Mouse (Mus musculus) CH12.LX (cell line): ENCODE data around the gene Commd1. TPM values are rescaled to one million over a fixed set of nuclear protein-coding genes. Genes with fewer than 3 reads are reported as not detected.

ENCODE experiments used
- DNase-seq: peaks from one replicate; pipeline ENCODE4 v3.0.0-alpha.2; 2013; ENCODE audit errors: extremely low read depth
- H3K27ac ChIP-seq: 2 replicates; pipeline ENCODE4 v1.5.1; 2012; ENCODE audit warnings: low read depth, mild to moderate bottlenecking, control low read depth, moderate library complexity; ENCODE audit not compliant: insufficient read depth
- H3K27me3 ChIP-seq: replicated peaks from 2 replicates; pipeline ENCODE3; 2012; ENCODE audit warnings: inconsistent platforms
- H3K36me3 ChIP-seq, 2 experiments: replicated peaks in 1 of 2; 2 replicates each; pipeline versions ENCODE3 to v1.6.1; 2012; ENCODE audit warnings: inconsistent platforms in 1 of 2, low read length in 1 of 2, mild to moderate bottlenecking in 1 of 2, mixed read lengths in 1 of 2, moderate library complexity in 1 of 2; ENCODE audit not compliant: control insufficient read depth in 1 of 2, insufficient read depth in 1 of 2
- H3K4me1 ChIP-seq, 2 experiments: 2 replicates each; pipeline ENCODE4 v1.6.1; 2012; ENCODE audit warnings: inconsistent platforms in 1 of 2, moderate library complexity in 1 of 2; ENCODE audit not compliant: insufficient read depth in 2 of 2, control insufficient read depth in 1 of 2
- H3K4me2 ChIP-seq: 2 replicates; pipeline ENCODE4 v1.6.1; 2012; ENCODE audit warnings: low read depth, mild to moderate bottlenecking, control low read depth; ENCODE audit not compliant: poor library complexity, insufficient read depth, severe bottlenecking
- H3K4me3 ChIP-seq, 3 experiments: fragments of 150-350 bp in 1 of 3; sonication (generic) in 1 of 3; replicated peaks in 1 of 3; 2 replicates each; pipeline versions ENCODE3 to v1.5.1; 2011 to 2012; ENCODE audit warnings: low read depth in 2 of 3, low read length in 2 of 3, mild to moderate bottlenecking in 2 of 3, moderate library complexity in 2 of 3, control low read depth in 1 of 3, improper control_type of control experiment in 1 of 3, inconsistent platforms in 1 of 3, mixed read lengths in 1 of 3; ENCODE audit not compliant: poor library complexity in 1 of 3
- H3K79me2 ChIP-seq: replicated peaks from 2 replicates; pipeline ENCODE4 v1.6.1; 2012; ENCODE audit warnings: mild to moderate bottlenecking, moderate library complexity; ENCODE audit not compliant: control insufficient read depth, poor library complexity, insufficient read depth, severe bottlenecking; ENCODE audit errors: extremely low read depth
- H3K9ac ChIP-seq: 2 replicates; pipeline ENCODE4 v1.6.1; 2012; ENCODE audit warnings: low read depth, mild to moderate bottlenecking, control low read depth, moderate library complexity; ENCODE audit not compliant: insufficient read depth
- H3K9me3 ChIP-seq: replicated peaks from 2 replicates; pipeline ENCODE3; 2012; ENCODE audit warnings: low read length, inconsistent platforms, mixed read lengths
- BHLHE40 ChIP-seq: IDR thresholded peaks from 2 replicates; pipeline ENCODE4 v1.6.1; 2011; ENCODE audit warnings: mild to moderate bottlenecking, low read depth, low read length, improper control_type of control experiment
- E2F4 ChIP-seq: IDR thresholded peaks from 2 replicates; pipeline ENCODE4 v1.6.1; 2011; ENCODE audit warnings: low read depth, low read length, improper control_type of control experiment; ENCODE audit not compliant: insufficient replicate concordance
- ELF1 ChIP-seq: IDR thresholded peaks from 2 replicates; pipeline ENCODE4 v1.6.1; 2014; ENCODE audit warnings: low read depth, mild to moderate bottlenecking, inconsistent platforms, low read length, improper control_type of control experiment
- EP300 ChIP-seq: IDR thresholded peaks from 2 replicates; pipeline ENCODE4 v1.6.1; 2011; ENCODE audit warnings: low read length, improper control_type of control experiment
- HCFC1 ChIP-seq: IDR thresholded peaks from 2 replicates; pipeline ENCODE4 v1.6.1; 2012; ENCODE audit warnings: low read depth, mild to moderate bottlenecking, inconsistent platforms, low read length, improper control_type of control experiment
- IRF4 ChIP-seq: IDR thresholded peaks from 2 replicates; pipeline ENCODE4 v1.6.1; 2014; ENCODE audit warnings: low read depth, mild to moderate bottlenecking, inconsistent platforms, low read length, improper control_type of control experiment
- JUN ChIP-seq: IDR thresholded peaks from 2 replicates; pipeline ENCODE4 v1.6.1; 2011; ENCODE audit warnings: low read depth, mild to moderate bottlenecking, low read length, improper control_type of control experiment, moderate library complexity; ENCODE audit not compliant: insufficient read depth
- MAX ChIP-seq: IDR thresholded peaks from 2 replicates; pipeline ENCODE4 v1.6.1; 2011; ENCODE audit warnings: low read length, improper control_type of control experiment
- MAZ ChIP-seq: IDR thresholded peaks from 2 replicates; pipeline ENCODE4 v1.6.1; 2012; ENCODE audit warnings: low read depth, mild to moderate bottlenecking, inconsistent platforms, low read length, improper control_type of control experiment, moderate library complexity
- MEF2A ChIP-seq: IDR thresholded peaks from 2 replicates; pipeline ENCODE4 v1.6.1; 2014; ENCODE audit warnings: low read depth, mild to moderate bottlenecking, inconsistent platforms, low read length, improper control_type of control experiment, borderline replicate concordance
- MXI1 ChIP-seq: IDR thresholded peaks from 2 replicates; pipeline ENCODE4 v1.6.1; 2011; ENCODE audit warnings: mild to moderate bottlenecking, low read depth, low read length, improper control_type of control experiment
- MYC ChIP-seq: IDR thresholded peaks from 2 replicates; pipeline ENCODE4 v1.6.1; 2011; ENCODE audit warnings: low read depth, mild to moderate bottlenecking, improper control_type of control experiment, low read length
- NELFE ChIP-seq: IDR thresholded peaks from 2 replicates; pipeline ENCODE4 v1.6.1; 2011; ENCODE audit warnings: low read depth, low read length, improper control_type of control experiment
- NRF1 ChIP-seq: IDR thresholded peaks from 2 replicates; pipeline ENCODE4 v1.6.1; 2014; ENCODE audit warnings: low read depth, mild to moderate bottlenecking, inconsistent platforms, low read length, improper control_type of control experiment, moderate library complexity
- POLR2A ChIP-seq: IDR thresholded peaks from 2 replicates; pipeline ENCODE4 v1.6.1; 2011; ENCODE audit warnings: low read depth, mild to moderate bottlenecking, improper control_type of control experiment, low read length
- RAD21 ChIP-seq: IDR thresholded peaks from 2 replicates; pipeline ENCODE4 v1.6.1; 2011; ENCODE audit warnings: low read depth, mild to moderate bottlenecking, low read length, improper control_type of control experiment, moderate library complexity
- RCOR1 ChIP-seq: conservative IDR thresholded peaks from 2 replicates; pipeline ENCODE4 v1.6.1; 2012; ENCODE audit warnings: low read depth, mild to moderate bottlenecking, inconsistent platforms, low read length, improper control_type of control experiment
- USF2 ChIP-seq: conservative IDR thresholded peaks from 2 replicates; pipeline ENCODE4 v1.6.1; 2011; ENCODE audit warnings: low read depth, low read length, improper control_type of control experiment
- ZC3H11A ChIP-seq: IDR thresholded peaks from 2 replicates; pipeline ENCODE4 v1.6.1; 2012; ENCODE audit warnings: low read depth, mild to moderate bottlenecking, inconsistent platforms, low read length, improper control_type of control experiment
- ZKSCAN1 ChIP-seq: IDR thresholded peaks from 2 replicates; pipeline ENCODE4 v1.6.1; 2012; ENCODE audit warnings: low read depth, inconsistent platforms, low read length, improper control_type of control experiment, borderline replicate concordance
- ZNF384 ChIP-seq: IDR thresholded peaks from 2 replicates; pipeline ENCODE4 v1.6.1; 2012; ENCODE audit warnings: low read depth, low read length, improper control_type of control experiment, inconsistent platforms
- dilution Hi-C: fragments of 300-500 bp; cut with MboI; formaldehyde crosslinking; loops from 2 replicates; pipeline ENCODE4 v1.14.3; 2020; ENCODE audit warnings: low sequenced_read_pairs; ENCODE audit not compliant: extremely low pct_unique_long_range_greater_than_20kb, extremely low pct_ligation_motif_present
- in situ Hi-C: fragments of 300-500 bp; cut with MboI; formaldehyde crosslinking; loops from 3 replicates; pipeline ENCODE4 v1.14.3; 2019; ENCODE audit warnings: low sequenced_read_pairs, low pct_ligation_motif_present, low pct_unique_long_range_greater_than_20kb, mixed read lengths
- polyA plus RNA-seq: library from polyadenylated mRNA; unstranded; fragments of >175 nt; gene quantifications from 2 replicates; pipeline ENCODE4 v1.2.1, GENCODE M21; 2012; ENCODE audit warnings: low read depth; ENCODE audit not compliant: insufficient read length
- total RNA-seq, 2 experiments: library from RNA; depleted of rRNA; stranded (reverse); fragments of 300-350 nt in 1 of 2; fragments of >200 nt in 1 of 2; gene quantifications; 2 replicates each; pipeline ENCODE4 v1.2.3; 2012 to 2014

The Commd1 gene
- total and polyA plus RNA-seq, 3 experiments: 109 to 163 (median 113) TPM

DNA sequence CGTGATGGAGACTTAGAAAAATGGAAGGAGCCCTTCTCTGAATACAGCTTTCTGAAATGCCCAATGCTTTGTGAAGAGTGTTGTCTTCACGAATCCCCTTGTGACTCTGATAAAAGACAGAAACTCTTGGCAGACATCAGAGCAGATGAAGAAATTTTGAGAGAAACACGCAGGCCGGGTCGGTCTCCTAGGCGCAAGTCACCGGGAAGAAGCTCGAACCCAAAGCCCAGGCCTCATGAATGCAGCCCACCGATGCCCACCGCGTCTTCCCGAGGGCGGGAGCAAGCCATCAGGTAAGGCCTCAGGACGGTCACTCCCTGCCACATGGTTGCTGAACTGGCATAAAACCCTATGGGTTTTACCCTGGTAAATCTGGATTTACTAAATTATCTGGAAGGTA, 38.7 kb upstream of the Commd1 start:
- dilution Hi-C loops (no loop called here), in situ Hi-C loops (no loop called here)
- H3K79me2 ChIP-seq: no peaks in the 10 kb centered on the region
- H3K9me3 ChIP-seq: peaks cover 6% of the 10 kb centered on the region
- no peak for DNase-seq
- H3K4me2 ChIP-seq: no peak overlapping the region
- H3K27ac ChIP-seq: no peak overlapping the region
- no peak overlapping the region for H3K9ac ChIP-seq
- H3K4me3 ChIP-seq: no peak overlapping the region
- peaks cover 0 to 13% of the 10 kb centered on the region in 2 experiments; a peak in 2 of 4 replicates for H3K4me1 ChIP-seq
- H3K36me3 ChIP-seq: peaks cover 0 to 3% of the 10 kb centered on the region in 2 experiments
- H3K27me3 ChIP-seq: no peaks in the 10 kb centered on the region
- no peak for TF ChIP-seq ZC3H11A
- no peak for TF ChIP-seq ZNF384
- no peak for TF ChIP-seq IRF4
- TF ChIP-seq BHLHE40: no peak
- TF ChIP-seq EP300: no peak
- no peak for TF ChIP-seq USF2
- TF ChIP-seq HCFC1: no peak
- no peak for TF ChIP-seq MYC
- no peak for TF ChIP-seq NELFE
- TF ChIP-seq MAZ: no peak
- TF ChIP-seq RAD21: no peak
- no peak for TF ChIP-seq MEF2A
- TF ChIP-seq ELF1: no peak
- TF ChIP-seq MAX: no peak
- no peak for TF ChIP-seq JUN
- no peak for TF ChIP-seq E2F4
- no peak for TF ChIP-seq ZKSCAN1
- no peak for TF ChIP-seq RCOR1
- TF ChIP-seq POLR2A: no peak

GRCm38 (mm10) chr11:23020116-23020770, 38.1 kb upstream of the Commd1 start:
- Histone ChIP-seq H3K4me1 (peaks cover 0 to 13% of the 10 kb centered on the region in 2 experiments; a peak in 2 of 4 replicates), H3K36me3 (peaks cover 0 to 3% of the 10 kb centered on the region in 2 experiments), H3K79me2 (no peaks in the 10 kb centered on the region), H3K4me2 (no peak overlapping the region), H3K4me3 (no peak overlapping the region), H3K27ac (no peak overlapping the region), H3K9ac (no peak overlapping the region), H3K27me3 (no peaks in the 10 kb centered on the region), H3K9me3 (peaks cover 6% of the 10 kb centered on the region)
- no peak for DNase-seq
- in situ Hi-C loops (no loop called here), dilution Hi-C loops (no loop called here)
- TF ChIP-seq USF2: no peak
- TF ChIP-seq MXI1: no peak
- TF ChIP-seq RCOR1: no peak
- no peak for TF ChIP-seq JUN
- no peak for TF ChIP-seq HCFC1
- TF ChIP-seq EP300: no peak
- TF ChIP-seq NRF1: no peak
- no peak for TF ChIP-seq MEF2A
